Mouse (Mus musculus): Measurements from ENCODE around the gene Gucy2f. TPM values are rescaled to one million over a fixed set of nuclear protein-coding genes. Genes with fewer than 3 reads are reported as not detected.
A peak's percentile ranks its signal among the peaks of the same experiment; 100 is the strongest.
"Not testable (repeated sequence)": the region's sequence is repeated elsewhere in the genome, so short reads cannot be mapped to it uniquely, and the experiment has no call there.

Gene Gucy2f
- total and polyA plus RNA-seq, 3 experiments, result not detected

DNA sequence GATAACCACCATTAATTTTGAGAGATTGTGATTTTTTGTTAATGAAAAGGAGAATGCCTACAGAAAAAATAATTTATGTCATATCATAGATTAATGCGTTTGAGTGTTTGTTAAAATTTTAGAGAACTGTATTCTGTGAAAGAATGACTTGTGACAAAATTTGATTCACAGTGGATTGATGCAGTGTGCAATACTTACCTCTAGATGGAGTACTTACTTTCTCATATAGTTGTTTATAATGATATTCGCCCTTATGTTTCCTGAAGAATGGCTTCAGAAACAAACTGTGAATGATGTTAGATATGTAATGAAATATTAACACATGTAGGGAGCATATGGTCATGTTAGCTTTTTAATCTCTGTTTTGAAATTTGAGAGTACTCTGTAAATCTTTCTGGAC lies 40.4 kb upstream of the Gucy2f start:
- Histone ChIP-seq H3K79me2 (replicated peaks; ENCODE audit: control insufficient read depth, extremely low read depth, insufficient read depth, poor library complexity, severe bottlenecking) (no peaks in the 10 kb centered on the region), H3K9ac (ENCODE audit: insufficient read depth, low read depth) (no peak overlapping the region), H3K27ac (ENCODE audit: insufficient read depth, low read depth) (no peak overlapping the region), H3K4me1 (ENCODE audit: control insufficient read depth in 1 of 2, insufficient read depth in 2 of 2) (no peaks in the 10 kb centered on the region), H3K9me3 (replicated peaks; ENCODE audit: low read length) (no peaks in the 10 kb centered on the region), H3K4me3 (replicated peaks in 1 of 3; ENCODE audit: low read depth in 2 of 3, low read length in 2 of 3, poor library complexity in 1 of 3) (no peak overlapping the region), H3K27me3 (replicated peaks) (no peaks in the 10 kb centered on the region), H3K36me3 (replicated peaks in 1 of 2; ENCODE audit: control insufficient read depth in 1 of 2, insufficient read depth in 1 of 2, low read length in 1 of 2) (peaks cover 0 to 6% of the 10 kb centered on the region in 2 experiments), H3K4me2 (ENCODE audit: insufficient read depth, low read depth, poor library complexity, severe bottlenecking) (no peak overlapping the region)
- dilution Hi-C loops (cut with MboI; ENCODE audit: extremely low pct_ligation_motif_present, extremely low pct_unique_long_range_greater_than_20kb, low sequenced_read_pairs), result no loop called here
- peak; percentile 4 for DNase-seq (ENCODE audit: extremely low read depth)
- TF ChIP-seq RAD21 (IDR thresholded peaks at IDR 0.05; ENCODE audit: low read depth, low read length) (peak; percentile 39), SMC3 (IDR thresholded peaks at IDR 0.05; ENCODE audit: low read depth, low read length) (peak; percentile 31), ETS1 (conservative IDR thresholded peaks at IDR 0.05; ENCODE audit: low read depth, low read length) (no peak), ZMIZ1 (IDR thresholded peaks at IDR 0.05; ENCODE audit: low read depth, low read length) (no peak), CTCF (conservative IDR thresholded peaks at IDR 0.05 in 1 of 2, IDR thresholded peaks at IDR 0.05 in 1 of 2; ENCODE audit: low read depth in 2 of 2, low read length in 2 of 2) (peak in 1 of 2 experiments; percentile 51; a peak in 2 of 4 replicates), TCF12 (IDR thresholded peaks at IDR 0.05; ENCODE audit: low read depth, low read length) (no peak)
- in situ Hi-C loops (cut with MboI; ENCODE audit: low pct_ligation_motif_present, low pct_unique_long_range_greater_than_20kb, low sequenced_read_pairs), result no loop called here

DNA sequence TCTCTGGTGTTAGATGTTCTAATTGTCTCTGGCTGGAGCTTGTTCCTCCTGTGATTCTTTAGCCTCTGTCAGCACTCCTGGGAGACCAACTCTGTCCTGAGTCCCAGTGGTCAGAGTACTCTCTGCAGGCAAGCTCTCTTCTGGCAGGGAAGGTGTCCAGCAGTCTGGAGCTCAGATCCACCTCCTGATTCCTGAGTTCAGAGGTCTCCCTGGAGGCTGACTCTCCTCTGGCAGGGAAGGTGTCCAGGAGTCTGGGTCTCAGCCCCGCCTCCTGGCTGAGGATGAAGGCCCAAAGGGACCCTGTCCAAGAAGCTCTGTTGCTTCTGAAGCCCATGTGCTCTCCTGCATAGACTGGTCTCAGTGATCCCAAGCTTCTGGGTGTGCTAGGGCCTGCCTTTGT lies 39.4 kb upstream of the Gucy2f start:
- H3K27ac ChIP-seq (ENCODE audit: insufficient read depth, low read depth); DNase-seq (ENCODE audit: extremely low read depth); in situ Hi-C loops (cut with MboI; ENCODE audit: low pct_ligation_motif_present, low pct_unique_long_range_greater_than_20kb, low sequenced_read_pairs); H3K4me2 ChIP-seq (ENCODE audit: insufficient read depth, low read depth, poor library complexity, severe bottlenecking); H3K27me3 ChIP-seq (replicated peaks); H3K9me3 ChIP-seq (replicated peaks; ENCODE audit: low read length); H3K36me3 ChIP-seq (replicated peaks in 1 of 2; ENCODE audit: control insufficient read depth in 1 of 2, insufficient read depth in 1 of 2, low read length in 1 of 2); H3K4me1 ChIP-seq (ENCODE audit: control insufficient read depth in 1 of 2, insufficient read depth in 2 of 2); H3K9ac ChIP-seq (ENCODE audit: insufficient read depth, low read depth); H3K4me3 ChIP-seq (replicated peaks in 1 of 3; ENCODE audit: low read depth in 2 of 3, low read length in 2 of 3, poor library complexity in 1 of 3); dilution Hi-C loops (cut with MboI; ENCODE audit: extremely low pct_ligation_motif_present, extremely low pct_unique_long_range_greater_than_20kb, low sequenced_read_pairs); H3K79me2 ChIP-seq (replicated peaks; ENCODE audit: control insufficient read depth, extremely low read depth, insufficient read depth, poor library complexity, severe bottlenecking): not testable (repeated sequence)

DNA sequence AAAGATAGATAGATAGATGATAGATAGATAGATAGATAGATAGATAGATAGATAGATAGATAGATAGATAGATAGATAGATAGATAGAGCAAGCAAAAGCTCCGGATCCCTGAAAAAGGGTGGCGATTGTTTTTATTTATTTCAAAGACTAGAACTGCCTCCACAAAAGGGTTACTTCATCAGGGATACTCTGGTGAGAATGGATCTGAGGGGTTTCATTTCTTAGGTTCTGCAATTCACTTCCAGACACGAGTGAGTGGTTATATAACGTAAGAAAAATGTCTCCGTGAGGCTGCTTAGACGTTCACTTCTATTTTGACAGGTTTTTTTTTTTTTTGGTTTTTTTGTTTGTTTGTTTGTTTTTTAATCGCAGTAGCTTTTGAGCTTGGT lies 32.0 kb upstream of the Gucy2f start:
- Histone ChIP-seq H3K79me2 (replicated peaks; ENCODE audit: control insufficient read depth, extremely low read depth, insufficient read depth, poor library complexity, severe bottlenecking) (no peaks in the 10 kb centered on the region), H3K36me3 (replicated peaks in 1 of 2; ENCODE audit: control insufficient read depth in 1 of 2, insufficient read depth in 1 of 2, low read length in 1 of 2) (no peaks in the 10 kb centered on the region), H3K9me3 (replicated peaks; ENCODE audit: low read length) (no peaks in the 10 kb centered on the region), H3K27me3 (replicated peaks) (no peaks in the 10 kb centered on the region), H3K4me2 (ENCODE audit: insufficient read depth, low read depth, poor library complexity, severe bottlenecking) (peak overlapping the region; percentile 36; the same call in 1 of the 2 replicates), H3K27ac (ENCODE audit: insufficient read depth, low read depth) (no peak overlapping the region), H3K4me1 (ENCODE audit: control insufficient read depth in 1 of 2, insufficient read depth in 2 of 2) (no peaks in the 10 kb centered on the region), H3K4me3 (replicated peaks in 1 of 3; ENCODE audit: low read depth in 2 of 3, low read length in 2 of 3, poor library complexity in 1 of 3) (peak overlapping the region; percentile 23 to 46 (median 38)), H3K9ac (ENCODE audit: insufficient read depth, low read depth) (peak overlapping the region; percentile 44)
- dilution Hi-C loops (cut with MboI; ENCODE audit: extremely low pct_ligation_motif_present, extremely low pct_unique_long_range_greater_than_20kb, low sequenced_read_pairs), result no loop called here
- DNase-seq (ENCODE audit: extremely low read depth), result no peak
- TF ChIP-seq ZNF384 (IDR thresholded peaks at IDR 0.05; ENCODE audit: low read depth, low read length), result no peak
- TF ChIP-seq JUN (IDR thresholded peaks at IDR 0.05; ENCODE audit: insufficient read depth, low read depth, low read length), result no peak
- no peak for TF ChIP-seq NRF1 (IDR thresholded peaks at IDR 0.05; ENCODE audit: low read depth, low read length)
- TF ChIP-seq CHD1 (IDR thresholded peaks at IDR 0.05; ENCODE audit: low read depth, low read length), result no peak
- TF ChIP-seq MXI1 (IDR thresholded peaks at IDR 0.05; ENCODE audit: low read depth, low read length), result no peak
- no peak for TF ChIP-seq GABPA (IDR thresholded peaks at IDR 0.05; ENCODE audit: insufficient replicate concordance, low read depth, low read length)
- no peak for TF ChIP-seq USF2 (conservative IDR thresholded peaks at IDR 0.05; ENCODE audit: low read depth, low read length)
- no peak for TF ChIP-seq NELFE (IDR thresholded peaks at IDR 0.05; ENCODE audit: low read depth, low read length)
- TF ChIP-seq RCOR1 (conservative IDR thresholded peaks at IDR 0.05; ENCODE audit: low read depth, low read length), result no peak
- TF ChIP-seq TBP (conservative IDR thresholded peaks at IDR 0.05; ENCODE audit: low read depth, low read length), result no peak
- in situ Hi-C loops (cut with MboI; ENCODE audit: low pct_ligation_motif_present, low pct_unique_long_range_greater_than_20kb, low sequenced_read_pairs), result no loop called here

All from CH12.LX (cell line).